Mouse (Mus musculus) thymus, adult 2 months (tissue): ENCODE data around the gene Gdnf. TPM values are rescaled to one million over a fixed set of nuclear protein-coding genes. Genes with fewer than 3 reads are reported as not detected.

Experiments used
- DNase-seq: peaks from one replicate; pipeline ENCODE4 v3.0.0; 2021
- H3K27ac ChIP-seq: fragments of 200-500 bp; 2 replicates; pipeline ENCODE4 v1.5.1; 2012; ENCODE audit warnings: low read length, control low read depth; ENCODE audit not compliant: control insufficient read depth, insufficient read depth
- H3K27me3 ChIP-seq: fragments of 200-500 bp; 2 replicates; pipeline ENCODE4 v1.6.1; 2012; ENCODE audit warnings: mild to moderate bottlenecking, low read length, moderate library complexity, mixed read lengths; ENCODE audit not compliant: control insufficient read depth, insufficient read depth
- H3K36me3 ChIP-seq: fragments of 200-500 bp; 2 replicates; pipeline ENCODE4 v1.6.1; 2012; ENCODE audit warnings: mild to moderate bottlenecking, low read length, moderate library complexity; ENCODE audit not compliant: control insufficient read depth, insufficient read depth
- H3K4me1 ChIP-seq: fragments of 200-500 bp; replicated peaks from 2 replicates; pipeline ENCODE4 v1.6.1; 2012; ENCODE audit warnings: low read length; ENCODE audit not compliant: control insufficient read depth, insufficient read depth
- H3K4me3 ChIP-seq: fragments of 200-500 bp; 2 replicates; pipeline ENCODE4 v1.5.1; 2012; ENCODE audit warnings: mild to moderate bottlenecking, low read length, control low read depth, moderate library complexity; ENCODE audit not compliant: control insufficient read depth, insufficient read depth
- CTCF ChIP-seq: fragments of 200-500 bp; IDR thresholded peaks from 2 replicates; pipeline ENCODE4 v1.5.1; 2012; ENCODE audit warnings: mild to moderate bottlenecking, control low read depth, low read length, moderate library complexity, borderline replicate concordance; ENCODE audit not compliant: control insufficient read depth, poor library complexity, insufficient read depth; ENCODE audit errors: extremely low read depth
- POLR2A ChIP-seq: fragments of 200-500 bp; IDR thresholded peaks from 2 replicates; pipeline ENCODE4 v1.6.1; 2012; ENCODE audit warnings: mild to moderate bottlenecking, low read length, control low read depth, moderate library complexity; ENCODE audit not compliant: control insufficient read depth, poor library complexity, insufficient read depth; ENCODE audit errors: extremely low read depth
- WGBS: fragments of 180-500 bp; shearing (Covaris S2); methylation state at CpG from one replicate; pipeline ENCODE4 v1.1.7; 2018; 5-methylcytosine and 5-hydroxymethylcytosine counted together
- polyA plus RNA-seq: library from polyadenylated mRNA; depleted of rRNA; stranded (reverse); fragments of >200 nt; gene quantifications from 2 replicates; pipeline ENCODE4 v1.2.3, GENCODE M21; 2012

The Gdnf gene
- polyA plus RNA-seq, 1 experiment: 0.35 TPM

DNA sequence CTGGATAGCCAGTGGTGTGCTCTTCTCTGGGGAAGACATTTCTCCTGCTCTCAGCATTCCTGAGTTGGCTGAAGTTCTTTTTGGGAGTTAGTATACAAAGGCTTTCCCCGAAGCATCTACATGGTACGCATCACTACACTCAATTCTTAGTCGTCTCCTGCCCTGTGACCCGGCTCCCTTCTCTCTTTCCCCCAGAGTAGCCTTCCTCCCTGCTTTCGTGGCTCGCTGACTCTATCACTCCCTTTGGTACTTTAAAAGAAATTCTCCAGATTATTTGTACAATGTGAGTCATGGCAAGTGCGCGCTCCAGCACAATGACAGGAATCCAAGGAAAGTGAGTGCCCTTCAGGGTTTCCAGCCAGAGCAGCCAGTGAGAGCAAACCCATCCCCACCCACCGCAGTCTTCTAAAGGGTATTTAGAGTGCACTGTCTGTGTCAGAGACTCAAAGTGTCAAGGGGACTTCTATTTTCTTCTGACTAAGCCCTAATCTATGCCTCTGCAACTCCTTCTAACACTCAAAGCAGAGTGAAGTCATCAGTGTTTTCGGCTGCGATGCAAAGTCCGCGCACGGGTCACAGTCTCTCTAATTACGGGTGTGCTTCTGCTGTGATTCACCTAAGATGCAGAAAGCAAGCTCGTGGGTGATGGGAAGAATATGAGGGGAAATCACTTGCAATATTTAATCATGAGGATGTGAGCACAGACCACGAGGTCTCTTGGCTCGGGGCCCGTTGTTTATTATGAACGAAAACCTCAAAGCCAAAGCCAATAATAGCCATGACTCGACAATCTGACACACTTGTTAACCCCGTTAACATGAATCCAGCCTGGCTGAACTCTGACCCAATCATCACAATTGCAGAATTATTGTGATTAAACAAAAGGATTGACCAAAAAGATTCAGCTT lies 67.2 kb downstream of the Gdnf start:
- Histone ChIP-seq H3K27me3 (no peaks in the 10 kb centered on the region), H3K36me3 (peaks cover 3% of the 10 kb centered on the region; the same call in 1 of the 2 replicates), H3K27ac (no peak overlapping the region), H3K4me1 (no peaks in the 10 kb centered on the region), H3K4me3 (no peak overlapping the region)
- 82% methylated on average over 22 of the region's 22 CpGs for WGBS
- no peak for DNase-seq
- no peak for TF ChIP-seq CTCF
- no peak for TF ChIP-seq POLR2A

DNA sequence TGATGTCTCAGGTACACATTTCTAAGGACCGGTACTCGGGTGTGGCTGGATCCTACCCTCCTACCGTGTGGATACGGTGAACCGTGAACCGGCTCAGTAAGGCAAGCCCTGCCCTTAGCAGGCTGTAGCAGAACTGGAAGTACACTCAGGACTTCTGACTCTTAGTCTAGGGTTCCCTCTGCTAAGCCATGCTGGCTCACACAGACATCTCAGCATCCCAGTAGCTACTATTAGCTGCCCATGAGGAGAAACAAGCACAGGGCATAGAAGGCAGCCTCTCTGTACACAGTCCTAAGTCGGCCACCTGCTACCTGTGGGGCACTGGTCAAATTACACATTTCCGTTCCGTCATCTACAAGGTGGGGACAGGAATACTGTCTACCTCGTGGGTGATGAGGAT lies 68.2 kb downstream of the Gdnf start:
- H3K4me3 ChIP-seq: no peak overlapping the region
- H3K27ac ChIP-seq: no peak overlapping the region
- DNase-seq: no peak
- H3K27me3 ChIP-seq: no peaks in the 10 kb centered on the region
- TF ChIP-seq CTCF (no peak), POLR2A (no peak)
- WGBS: 97% methylated on average over 10 of the region's 10 CpGs
- H3K36me3 ChIP-seq: peaks cover 3% of the 10 kb centered on the region; the same call in 1 of the 2 replicates
- H3K4me1 ChIP-seq: no peaks in the 10 kb centered on the region

GRCm38 (mm10) chr15:7879956-7880355 lies 69.3 kb downstream of the Gdnf start:
- Histone ChIP-seq H3K4me1 (no peaks in the 10 kb centered on the region), H3K27me3 (no peaks in the 10 kb centered on the region), H3K4me3 (no peak overlapping the region), H3K36me3 (peaks cover 3% of the 10 kb centered on the region; the same call in 1 of the 2 replicates), H3K27ac (no peak overlapping the region)
- 95% methylated on average over 7 of the region's 7 CpGs for WGBS
- DNase-seq: no peak
- TF ChIP-seq POLR2A (no peak), CTCF (no peak)

GRCm38 (mm10) chr15:7884181-7884580 lies 73.5 kb downstream of the Gdnf start:
- DNase-seq: no peak
- 96% methylated on average over 11 of the region's 11 CpGs for WGBS
- no peak overlapping the region for H3K4me3 ChIP-seq
- H3K4me1 ChIP-seq: no peaks in the 10 kb centered on the region
- no peaks in the 10 kb centered on the region for H3K27me3 ChIP-seq
- no peak for TF ChIP-seq POLR2A
- no peak for TF ChIP-seq CTCF
- H3K27ac ChIP-seq: no peak overlapping the region
- peaks cover 3% of the 10 kb centered on the region; the same call in 1 of the 2 replicates for H3K36me3 ChIP-seq

DNA sequence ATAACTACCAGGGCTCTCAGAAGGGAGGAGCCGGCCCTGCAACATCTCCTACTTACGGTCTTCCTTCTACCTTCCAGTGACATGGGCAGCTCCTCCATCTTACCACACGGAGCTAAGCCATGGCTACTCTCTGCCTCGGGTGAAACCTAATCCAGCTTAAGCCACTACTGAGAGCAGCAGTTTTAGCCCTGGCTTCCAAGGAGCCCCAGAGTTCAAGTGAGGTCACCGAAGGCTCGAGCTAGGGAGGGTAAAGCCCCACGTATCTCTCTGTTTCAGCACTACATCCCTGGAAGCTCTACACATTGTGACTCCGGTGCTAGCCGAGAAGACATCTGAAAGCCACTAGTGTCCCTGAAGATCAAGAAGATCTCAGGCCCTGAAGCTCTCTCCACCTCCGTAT lies 74.5 kb downstream of the Gdnf start:
- no peak for TF ChIP-seq POLR2A
- TF ChIP-seq CTCF: no peak
- no peak overlapping the region for H3K27ac ChIP-seq
- no peaks in the 10 kb centered on the region for H3K27me3 ChIP-seq
- no peak overlapping the region for H3K4me3 ChIP-seq
- H3K36me3 ChIP-seq: peaks cover 3% of the 10 kb centered on the region; the same call in 1 of the 2 replicates
- peaks cover 4% of the 10 kb centered on the region; the same call in 1 of the 2 replicates for H3K4me1 ChIP-seq
- WGBS: 94% methylated on average over 10 of the region's 10 CpGs
- no peak for DNase-seq

DNA sequence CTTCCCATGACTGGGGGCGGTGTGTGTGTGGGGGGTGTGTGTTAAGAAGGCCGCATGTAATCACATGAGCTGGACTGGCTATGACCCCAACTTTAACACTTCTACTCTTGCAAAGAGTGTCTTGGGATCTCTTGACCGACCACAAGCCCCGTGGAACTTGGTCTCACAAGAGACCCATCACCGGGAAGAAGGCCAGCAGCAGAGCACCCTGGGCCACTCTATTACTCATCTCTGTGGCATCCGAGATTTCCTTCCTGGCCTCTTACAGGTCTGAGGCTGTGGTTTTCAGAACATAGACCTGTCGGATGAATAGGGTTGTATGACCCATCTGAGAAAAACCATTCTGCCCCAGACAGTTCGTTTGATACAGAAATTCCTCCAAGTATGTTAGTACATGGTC lies 75.9 kb downstream of the Gdnf start:
- H3K4me3 ChIP-seq: no peak overlapping the region
- TF ChIP-seq POLR2A: no peak
- no peak for TF ChIP-seq CTCF
- peaks cover 4% of the 10 kb centered on the region; the same call in 1 of the 2 replicates for H3K4me1 ChIP-seq
- H3K27ac ChIP-seq: no peak overlapping the region
- 93% methylated on average over 8 of the region's 8 CpGs for WGBS
- no peak for DNase-seq
- peaks cover 3% of the 10 kb centered on the region; the same call in 1 of the 2 replicates for H3K36me3 ChIP-seq
- H3K27me3 ChIP-seq: no peaks in the 10 kb centered on the region
